Mouse (Mus musculus) G1E (cell line): ENCODE measurements around the gene Celf1. TPM values are rescaled to one million over a fixed set of nuclear protein-coding genes. Genes with fewer than 3 reads are reported as not detected.

ENCODE experiments used
- ATAC-seq: 2 replicates; pipeline ENCODE4 v1.8.0; 2016; ENCODE audit warnings: mild to moderate bottlenecking; ENCODE audit not compliant: insufficient number of reproducible peaks, poor library complexity, low FRiP score, severe bottlenecking; ENCODE audit errors: extremely low read depth
- DNase-seq: peaks from one replicate; pipeline ENCODE4 v3.0.0; 2012; ENCODE audit warnings: low spot score
- H3K27me3 ChIP-seq: 2 replicates; pipeline ENCODE4 v1.6.1; 2012; ENCODE audit warnings: mild to moderate bottlenecking, low read length, inconsistent platforms; ENCODE audit not compliant: insufficient read depth
- H3K36me3 ChIP-seq: replicated peaks from 2 replicates; pipeline ENCODE3; 2012; ENCODE audit warnings: mild to moderate bottlenecking, inconsistent platforms
- H3K4me1 ChIP-seq: 2 replicates; pipeline ENCODE4 v1.6.1; 2012; ENCODE audit warnings: low read depth, low read length, inconsistent platforms, mixed read lengths; ENCODE audit not compliant: insufficient read depth
- H3K4me3 ChIP-seq: 2 replicates; pipeline ENCODE4 v1.5.1; 2012; ENCODE audit warnings: low read depth, mild to moderate bottlenecking, inconsistent platforms, low read length, moderate library complexity, mixed read lengths
- H3K9me3 ChIP-seq: replicated peaks from 2 replicates; pipeline ENCODE4 v1.6.1; 2012; ENCODE audit warnings: inconsistent platforms
- CTCF ChIP-seq: IDR thresholded peaks from 2 replicates; pipeline ENCODE4 v1.5.1; 2012; ENCODE audit warnings: low read depth, low read length, inconsistent platforms, mixed read lengths
- GATA1 ChIP-seq: IDR thresholded peaks from 2 replicates; pipeline ENCODE4 v1.6.1; 2012; ENCODE audit warnings: borderline replicate concordance, low read length, inconsistent platforms, mixed read lengths
- GATA2 ChIP-seq: IDR thresholded peaks from 2 replicates; pipeline ENCODE4 v1.6.1; 2012; ENCODE audit warnings: low read depth, low read length, inconsistent platforms, borderline replicate concordance
- POLR2AphosphoS5 ChIP-seq: IDR thresholded peaks from 2 replicates; pipeline ENCODE4 v1.6.1; 2012; ENCODE audit warnings: low read depth, low read length, inconsistent platforms; ENCODE audit not compliant: insufficient replicate concordance
- TAL1 ChIP-seq: conservative IDR thresholded peaks from 2 replicates; pipeline ENCODE4 v1.6.1; 2012; ENCODE audit warnings: low read depth, low read length, inconsistent platforms, mixed read lengths
- polyA plus RNA-seq: library from polyadenylated mRNA; stranded (reverse); fragments of >175 nt; gene quantifications from 2 replicates; pipeline ENCODE4 v1.2.3, GENCODE M21; 2012
- total RNA-seq, 2 experiments: library from RNA; stranded (forward) in 1 of 2; stranded (reverse) in 1 of 2; fragments of 200-1000 nt in 1 of 2; fragments of >200 nt in 1 of 2; fragmentation: Nextera tagmentation in 1 of 2; gene quantifications; 2 replicates each; pipeline ENCODE4 v1.2.3; 2014 to 2017

Gene Celf1
- total and polyA plus RNA-seq, 3 experiments = 66.2 to 97.1 (median 67.0) TPM

GRCm38 (mm10) chr2:90906721-90907120 is 33.5 kb upstream of the Celf1 start:
- Histone ChIP-seq H3K9me3 (no peaks in the 10 kb centered on the region), H3K27me3 (no peaks in the 10 kb centered on the region), H3K36me3 (peaks cover 78% of the 10 kb centered on the region), H3K4me3 (no peak overlapping the region), H3K4me1 (peaks cover 52% of the 10 kb centered on the region)
- ATAC-seq = no peak
- TF ChIP-seq GATA1 (no peak), TAL1 (no peak), POLR2AphosphoS5 (no peak), CTCF (no peak), GATA2 (no peak)
- no peak for DNase-seq

- TF ChIP-seq CTCF = no peak
- no peak for TF ChIP-seq GATA1
- TF ChIP-seq TAL1 = no peak
- no peak for TF ChIP-seq POLR2AphosphoS5
- no peak for TF ChIP-seq GATA2
- ATAC-seq (no peak), DNase-seq (no peak)
- Histone ChIP-seq H3K4me3 (no peak overlapping the region), H3K9me3 (no peaks in the 10 kb centered on the region), H3K4me1 (peaks cover 51% of the 10 kb centered on the region), H3K27me3 (no peaks in the 10 kb centered on the region), H3K36me3 (peaks cover 91% of the 10 kb centered on the region)
These were observed 29.3 kb upstream of the Celf1 start for GRCm38 (mm10) chr2:90910861-90911260.

- H3K27me3 ChIP-seq = no peaks in the 10 kb centered on the region
- no peak for TF ChIP-seq CTCF
- TF ChIP-seq POLR2AphosphoS5 = no peak
- TF ChIP-seq TAL1 = no peak
- no peak for TF ChIP-seq GATA1
- TF ChIP-seq GATA2 = no peak
- H3K4me3 ChIP-seq = no peak overlapping the region
- peaks cover 54% of the 10 kb centered on the region for H3K4me1 ChIP-seq
- no peak for ATAC-seq
- H3K9me3 ChIP-seq = no peaks in the 10 kb centered on the region
- no peak for DNase-seq
- peaks cover 88% of the 10 kb centered on the region for H3K36me3 ChIP-seq
These were observed 28.5 kb upstream of the Celf1 start for GRCm38 (mm10) chr2:90911668-90912067.

DNA sequence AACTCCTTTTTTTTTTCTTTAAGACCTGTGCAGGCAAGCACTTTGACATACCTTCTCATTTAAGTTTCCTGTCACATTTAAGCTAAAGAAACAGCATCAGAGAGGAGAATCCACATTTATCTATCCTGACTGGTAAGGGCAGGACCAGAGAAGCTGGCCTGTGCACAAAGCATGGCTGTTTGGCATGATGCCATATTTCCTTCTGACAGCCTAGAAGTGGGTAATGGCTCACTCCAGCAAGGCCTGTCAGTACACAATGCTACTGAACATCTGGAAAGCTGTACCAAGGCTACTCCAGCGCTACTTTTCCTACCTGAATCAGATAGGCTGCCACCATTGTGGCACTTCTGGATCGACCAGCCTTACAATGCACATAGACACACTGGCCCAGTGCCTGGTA is 26.5 kb upstream of the Celf1 start:
- no peak for ATAC-seq
- TF ChIP-seq CTCF (no peak), GATA2 (no peak), POLR2AphosphoS5 (no peak), TAL1 (no peak), GATA1 (no peak)
- DNase-seq = no peak
- Histone ChIP-seq H3K36me3 (peaks cover 69% of the 10 kb centered on the region), H3K9me3 (no peaks in the 10 kb centered on the region), H3K27me3 (no peaks in the 10 kb centered on the region), H3K4me1 (peaks cover 55% of the 10 kb centered on the region), H3K4me3 (no peak overlapping the region)

DNA sequence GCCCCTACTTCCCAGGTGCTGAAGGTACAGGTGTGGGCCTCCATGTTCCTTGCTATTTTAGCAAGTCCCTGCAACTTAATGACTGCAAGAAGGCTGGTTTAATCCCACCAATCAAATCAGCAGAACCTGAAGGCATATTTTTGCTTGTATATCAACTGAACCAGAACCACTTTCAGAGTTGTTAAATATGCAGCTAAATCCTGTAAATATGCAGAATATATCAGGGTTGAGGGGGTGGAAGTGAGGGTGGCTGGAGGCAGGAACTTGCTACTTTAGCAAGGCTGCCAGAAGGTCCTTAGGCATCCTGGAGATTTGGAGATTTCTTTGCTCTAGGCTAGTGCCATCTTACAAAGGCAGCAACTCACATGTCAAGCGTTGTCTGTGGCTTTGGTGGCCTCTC is 24.7 kb upstream of the Celf1 start:
- no peaks in the 10 kb centered on the region for H3K9me3 ChIP-seq
- H3K27me3 ChIP-seq = no peaks in the 10 kb centered on the region
- no peak for ATAC-seq
- DNase-seq = no peak
- H3K36me3 ChIP-seq = peaks cover 51% of the 10 kb centered on the region
- H3K4me1 ChIP-seq = peaks cover 43% of the 10 kb centered on the region
- no peak overlapping the region; the same call in 1 of the 2 replicates for H3K4me3 ChIP-seq
- TF ChIP-seq POLR2AphosphoS5 (no peak), CTCF (no peak), GATA1 (no peak), GATA2 (no peak), TAL1 (no peak)

- H3K9me3 ChIP-seq = no peaks in the 10 kb centered on the region
- peaks cover 2% of the 10 kb centered on the region; the same call in 1 of the 2 replicates for H3K27me3 ChIP-seq
- peak; percentile 2; the same call in 1 of the 2 replicates for ATAC-seq
- peaks cover 43% of the 10 kb centered on the region for H3K4me1 ChIP-seq
- peak overlapping the region; percentile 82 for H3K4me3 ChIP-seq
- peaks cover 39% of the 10 kb centered on the region for H3K36me3 ChIP-seq
- TF ChIP-seq POLR2AphosphoS5 (no peak), GATA2 (no peak), CTCF (no peak), TAL1 (no peak), GATA1 (no peak)
- DNase-seq = no peak
These were observed 23.5 kb upstream of the Celf1 start for GRCm38 (mm10) chr2:90916560-90917232.
